Mouse (Mus musculus): Measurements from ENCODE around the gene Gm26992. TPM values are rescaled to one million over a fixed set of nuclear protein-coding genes. Genes with fewer than 3 reads are reported as not detected.

Gm26992 gene
- polyA plus RNA-seq (2015; fragmentation: Nextera tagmentation; extraction: Ambion mirVana) = not detected in 2 replicates

DNA sequence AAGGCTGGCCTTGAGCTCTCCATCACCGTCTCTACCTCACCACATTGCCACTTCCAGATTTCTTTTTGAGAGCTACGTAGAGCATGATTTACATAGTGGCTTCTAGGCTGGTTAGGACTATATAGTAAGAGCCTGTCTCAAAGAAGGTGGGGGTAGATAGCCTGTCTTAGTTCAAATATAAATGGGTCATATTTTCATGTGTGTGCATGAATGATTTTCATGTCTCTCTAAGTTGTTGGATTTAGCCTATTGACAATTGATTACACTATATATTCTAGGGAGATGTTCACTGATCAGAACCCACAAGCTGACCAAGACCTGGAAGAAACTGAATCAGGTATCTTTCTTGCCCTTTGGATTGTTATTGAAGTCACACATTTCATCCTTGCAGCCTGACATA lies at the start of gene Gm26992:
TSS of gene Gm26992 (plus strand) at position 301 of the 400 bp plus-strand sequence.
- H3K4me2 ChIP-seq = no peak within 1 kb of the TSS
- WGBS = 94% methylated on average over 2 of the region's 2 CpGs
- H3K4me1 ChIP-seq (replicated peaks) = no peaks in the 10 kb centered on the region
- no peak within 1 kb of the TSS for H3K27ac ChIP-seq (replicated peaks)
- H3K4me3 ChIP-seq = no peak within 1 kb of the TSS
- no peaks in the 10 kb centered on the region for H3K9me3 ChIP-seq
- ATAC-seq (ENCODE audit: low FRiP score, low read depth) = no peak
- H3K27me3 ChIP-seq = peaks cover 23% of the 10 kb centered on the region
- no peak within 1 kb of the TSS for H3K9ac ChIP-seq
- H3K36me3 ChIP-seq = no peaks in the 10 kb centered on the region

DNA sequence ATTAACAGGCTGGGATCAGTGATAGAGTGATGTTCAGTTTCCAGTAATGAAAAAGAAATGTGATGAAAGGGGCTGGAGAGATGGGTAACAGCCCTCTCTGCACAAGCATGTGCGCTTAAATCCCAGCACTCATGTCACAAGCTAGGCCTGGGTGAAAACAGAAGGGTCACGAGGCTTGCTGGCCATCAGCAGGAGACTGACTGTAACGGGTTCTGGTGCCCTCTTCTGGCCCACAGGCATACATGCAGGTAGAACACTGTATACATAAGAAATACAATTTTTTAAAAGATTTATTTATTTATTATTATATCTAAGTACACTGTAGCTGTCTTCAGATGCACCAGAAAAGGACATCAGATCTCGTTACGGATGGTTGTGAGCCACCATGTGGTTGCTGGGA lies 47.6 kb upstream of the Gm26992 start:
- no peak for ATAC-seq (ENCODE audit: low FRiP score, low read depth)
- Histone ChIP-seq H3K4me1 (replicated peaks) (no peaks in the 10 kb centered on the region), H3K27me3 (peaks cover 11% of the 10 kb centered on the region; the same call in 1 of the 2 replicates)

DNA sequence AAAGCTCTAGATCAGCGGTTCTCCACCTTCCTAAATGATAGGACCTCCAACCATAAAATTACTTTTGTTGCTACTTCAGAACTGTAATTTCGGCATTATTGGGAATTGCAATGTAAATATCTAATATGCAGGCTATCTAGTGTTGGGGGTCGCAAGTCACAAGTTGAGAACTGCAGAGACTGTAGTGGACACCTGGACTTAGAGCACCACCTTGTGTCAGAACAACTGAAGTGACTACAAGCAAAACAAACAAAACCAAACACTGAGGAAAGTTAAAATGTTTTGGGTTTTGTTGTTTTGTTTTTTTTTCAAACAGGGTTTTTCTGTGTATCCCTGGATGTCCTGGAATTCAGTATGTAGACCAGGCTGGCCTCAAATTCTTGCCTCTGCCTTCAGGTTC lies 37.3 kb upstream of the Gm26992 start:
- no peak for ATAC-seq (ENCODE audit: low FRiP score, low read depth)
- Histone ChIP-seq H3K36me3 (no peaks in the 10 kb centered on the region), H3K4me3 (no peak overlapping the region), H3K4me1 (replicated peaks) (no peaks in the 10 kb centered on the region), H3K27ac (replicated peaks) (no peak overlapping the region), H3K9me3 (no peaks in the 10 kb centered on the region), H3K27me3 (peaks cover 28% of the 10 kb centered on the region), H3K4me2 (no peak overlapping the region), H3K9ac (no peak overlapping the region)
- WGBS = 90% methylated on average over 3 of the region's 3 CpGs

More for the DNA sequence above, 47.6 kb upstream of the Gm26992 start:
- Histone ChIP-seq H3K9me3 (no peaks in the 10 kb centered on the region), H3K4me2 (no peak overlapping the region), H3K36me3 (no peaks in the 10 kb centered on the region), H3K27ac (replicated peaks) (no peak overlapping the region), H3K9ac (no peak overlapping the region), H3K4me3 (no peak overlapping the region)
- WGBS = 60% methylated on average over 5 of the region's 5 CpGs

- 84% methylated on average over 3 of the region's 3 CpGs for WGBS
- Histone ChIP-seq H3K4me1 (replicated peaks) (no peaks in the 10 kb centered on the region), H3K4me3 (no peak overlapping the region), H3K27ac (replicated peaks) (no peak overlapping the region), H3K4me2 (no peak overlapping the region), H3K9ac (no peak overlapping the region), H3K27me3 (peaks cover 22% of the 10 kb centered on the region), H3K9me3 (no peaks in the 10 kb centered on the region), H3K36me3 (no peaks in the 10 kb centered on the region)
- ATAC-seq (ENCODE audit: low FRiP score, low read depth) = no peak
Measured at GRCm38 (mm10) chrX:103388131-103388530, 33.7 kb upstream of the Gm26992 start.

DNA sequence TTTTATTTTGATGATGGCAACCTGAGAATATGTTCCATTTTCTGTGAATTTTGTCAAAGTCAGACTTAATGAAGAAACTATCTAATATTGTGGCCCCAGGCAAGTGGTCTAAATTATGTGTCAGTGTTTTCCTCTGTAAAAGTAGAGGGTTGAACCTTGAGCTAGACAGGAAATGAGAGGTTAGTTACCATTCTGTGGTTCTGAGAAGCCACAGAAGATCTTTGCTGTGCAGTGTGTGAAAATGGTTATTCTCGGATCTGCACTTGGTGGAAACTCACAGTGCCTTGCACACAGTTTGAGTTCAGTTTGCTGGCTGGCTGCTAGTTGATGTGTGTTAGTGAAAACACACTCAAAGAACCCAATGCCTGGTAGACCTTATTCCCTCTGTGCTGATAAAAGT lies 28.0 kb upstream of the Gm26992 start:
- ATAC-seq (ENCODE audit: low FRiP score, low read depth) = no peak
- Histone ChIP-seq H3K4me2 (no peak overlapping the region), H3K4me1 (replicated peaks) (no peaks in the 10 kb centered on the region), H3K4me3 (no peak overlapping the region), H3K36me3 (no peaks in the 10 kb centered on the region), H3K27ac (replicated peaks) (no peak overlapping the region), H3K27me3 (peaks cover 36% of the 10 kb centered on the region; the same call in 1 of the 2 replicates), H3K9me3 (no peaks in the 10 kb centered on the region), H3K9ac (no peak overlapping the region)
- WGBS = 79% methylated on average over 1 of the region's 1 CpGs

GRCm38 (mm10) chrX:103405021-103405420 lies 16.8 kb upstream of the Gm26992 start:
- no peaks in the 10 kb centered on the region for H3K9me3 ChIP-seq
- H3K36me3 ChIP-seq = no peaks in the 10 kb centered on the region
- H3K27ac ChIP-seq (replicated peaks) = no peak overlapping the region
- no peak overlapping the region for H3K4me3 ChIP-seq
- H3K9ac ChIP-seq = no peak overlapping the region
- 37% methylated on average over 11 of the region's 13 CpGs for WGBS
- ATAC-seq (ENCODE audit: low FRiP score, low read depth) = no peak
- no peak overlapping the region for H3K4me2 ChIP-seq
- peaks cover 33% of the 10 kb centered on the region; the same call in 1 of the 2 replicates for H3K27me3 ChIP-seq
- H3K4me1 ChIP-seq (replicated peaks) = no peaks in the 10 kb centered on the region

DNA sequence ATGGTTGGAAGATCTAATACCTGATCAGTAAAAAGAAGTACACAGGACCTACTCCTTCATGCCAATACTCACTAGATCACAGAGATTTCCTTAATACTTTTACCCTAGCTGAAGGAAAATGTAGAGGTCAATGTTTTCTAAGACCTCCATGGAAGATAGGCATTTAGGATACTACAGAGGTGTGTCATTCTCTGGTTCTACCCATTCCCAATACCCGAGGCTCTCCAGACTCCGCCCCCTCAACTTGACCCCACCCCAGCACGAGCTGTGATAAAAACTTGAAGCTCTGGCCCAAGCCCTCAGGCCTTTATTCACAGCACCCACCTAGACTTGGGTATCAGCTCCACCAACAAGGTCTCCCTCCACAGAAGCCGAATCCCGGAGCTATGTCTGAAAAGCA lies 7.6 kb upstream of the Gm26992 start, which contains the start of gene Tsx:
TSS of gene Tsx (plus strand) at position 301 of the 400 bp plus-strand sequence.
- peaks cover 34% of the 10 kb centered on the region for H3K27me3 ChIP-seq
- 86% methylated on average over 5 of the region's 5 CpGs for WGBS
- H3K9ac ChIP-seq = no peak within 1 kb of the TSS
- H3K9me3 ChIP-seq = no peaks in the 10 kb centered on the region
- no peak within 1 kb of the TSS for H3K4me3 ChIP-seq
- no peak within 1 kb of the TSS for H3K27ac ChIP-seq (replicated peaks)
- H3K4me2 ChIP-seq = no peak within 1 kb of the TSS
- no peaks in the 10 kb centered on the region for H3K4me1 ChIP-seq (replicated peaks)
- no peak for ATAC-seq (ENCODE audit: low FRiP score, low read depth)
- no peaks in the 10 kb centered on the region for H3K36me3 ChIP-seq

DNA sequence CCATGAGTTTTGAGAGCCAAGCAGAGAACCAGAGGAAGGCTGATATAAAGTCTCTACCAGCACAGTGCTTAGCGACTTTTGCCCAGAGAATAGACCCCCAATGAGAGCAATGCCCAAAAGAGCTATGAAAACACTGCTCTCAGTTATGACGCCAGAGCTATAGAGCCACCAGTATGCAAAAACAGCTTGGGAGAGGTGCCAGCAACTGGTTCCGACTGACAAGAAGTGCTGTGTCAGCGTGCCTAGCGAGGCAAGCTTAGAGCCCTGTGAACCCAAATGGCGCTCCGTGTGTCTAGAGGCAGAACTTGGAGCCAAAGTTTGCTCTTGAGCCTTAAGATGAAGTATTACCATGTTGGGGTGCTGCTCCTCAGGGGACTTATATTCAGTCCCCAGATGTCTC lies 5.9 kb downstream of the Gm26992 start:
- Histone ChIP-seq H3K9me3 (no peaks in the 10 kb centered on the region), H3K36me3 (no peaks in the 10 kb centered on the region), H3K4me3 (no peak overlapping the region), H3K27ac (replicated peaks) (no peak overlapping the region), H3K27me3 (peaks cover 25% of the 10 kb centered on the region; the same call in 1 of the 2 replicates), H3K4me1 (replicated peaks) (no peaks in the 10 kb centered on the region), H3K9ac (no peak overlapping the region), H3K4me2 (no peak overlapping the region)
- no peak for ATAC-seq (ENCODE audit: low FRiP score, low read depth)
- WGBS = 82% methylated on average over 7 of the region's 7 CpGs

DNA sequence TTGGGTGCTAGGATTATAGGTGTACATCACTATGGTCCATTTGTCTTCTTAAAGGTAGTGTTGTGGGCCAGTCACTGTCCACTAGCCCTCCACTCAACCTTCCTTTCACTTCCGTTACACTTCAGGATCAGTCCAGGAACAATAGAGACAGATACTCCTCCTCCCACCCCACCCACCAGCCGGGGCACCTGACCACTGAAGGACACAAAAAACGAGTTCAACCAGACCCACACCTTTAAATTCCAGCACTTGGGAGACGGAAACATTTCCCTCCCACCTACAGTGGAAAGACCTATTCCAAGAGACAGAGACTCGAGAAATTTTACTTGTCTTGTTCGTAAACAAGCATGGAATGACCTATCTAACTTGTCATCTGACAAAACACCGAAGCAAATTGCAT lies 10.5 kb downstream of the Gm26992 start:
- Histone ChIP-seq H3K4me3 (no peak overlapping the region), H3K27ac (replicated peaks) (no peak overlapping the region), H3K27me3 (peaks cover 22% of the 10 kb centered on the region; the same call in 1 of the 2 replicates), H3K4me1 (replicated peaks) (no peaks in the 10 kb centered on the region), H3K9me3 (no peaks in the 10 kb centered on the region), H3K9ac (no peak overlapping the region), H3K36me3 (no peaks in the 10 kb centered on the region), H3K4me2 (no peak overlapping the region)
- WGBS = 80% methylated on average over 7 of the region's 7 CpGs
- no peak for ATAC-seq (ENCODE audit: low FRiP score, low read depth)

DNA sequence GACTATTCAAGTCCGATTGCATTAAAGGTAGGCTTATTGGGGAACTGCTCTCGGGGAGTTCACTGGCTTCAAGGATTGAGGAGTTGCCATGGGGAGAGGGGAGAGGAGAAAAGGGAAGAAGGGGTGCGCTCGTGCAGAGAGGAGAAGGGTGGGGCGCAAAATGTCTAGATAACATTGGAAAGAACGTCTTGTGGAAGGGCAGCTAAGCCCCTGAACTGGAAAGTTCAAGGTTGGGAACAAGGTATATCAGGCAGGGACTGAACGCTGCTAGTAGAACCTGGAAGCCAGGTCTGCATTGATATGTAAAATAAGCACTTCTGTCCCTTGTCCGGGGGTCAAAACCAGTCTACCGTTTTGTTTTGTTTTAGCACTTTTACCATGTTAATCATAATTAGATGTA lies 16.2 kb downstream of the Gm26992 start:
- no peak for ATAC-seq (ENCODE audit: low FRiP score, low read depth)
- Histone ChIP-seq H3K4me3 (no peak overlapping the region), H3K9me3 (no peaks in the 10 kb centered on the region), H3K9ac (no peak overlapping the region), H3K4me2 (no peak overlapping the region), H3K4me1 (replicated peaks) (no peaks in the 10 kb centered on the region), H3K27ac (replicated peaks) (no peak overlapping the region), H3K27me3 (peaks cover 29% of the 10 kb centered on the region), H3K36me3 (no peaks in the 10 kb centered on the region)
- WGBS = 13% methylated on average over 9 of the region's 9 CpGs

DNA sequence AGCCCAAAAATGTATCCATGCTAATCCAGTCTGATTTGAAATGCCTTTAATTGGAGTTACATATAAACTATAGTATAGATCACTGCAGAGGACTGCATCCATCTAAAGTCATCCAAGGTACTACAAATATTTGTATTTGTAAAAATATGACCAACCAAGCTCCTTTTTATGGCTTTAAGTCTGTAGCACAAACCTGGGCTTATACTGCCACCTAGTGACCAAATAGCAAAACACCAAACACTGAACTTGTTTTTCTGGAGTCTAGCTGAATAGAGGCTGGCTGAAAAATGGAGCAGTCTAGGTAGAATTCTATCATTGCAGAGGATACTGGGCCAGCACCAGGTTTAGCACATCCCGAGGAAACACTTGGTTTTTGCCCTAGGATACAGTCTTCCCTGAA lies 19.0 kb downstream of the Gm26992 start:
- Histone ChIP-seq H3K4me2 (no peak overlapping the region), H3K9me3 (no peaks in the 10 kb centered on the region), H3K27ac (replicated peaks) (no peak overlapping the region), H3K36me3 (no peaks in the 10 kb centered on the region), H3K4me1 (replicated peaks) (no peaks in the 10 kb centered on the region), H3K27me3 (peaks cover 40% of the 10 kb centered on the region), H3K9ac (no peak overlapping the region), H3K4me3 (no peak overlapping the region)
- no peak for ATAC-seq (ENCODE audit: low FRiP score, low read depth)
- WGBS = 0% methylated on average over 1 of the region's 1 CpGs

DNA sequence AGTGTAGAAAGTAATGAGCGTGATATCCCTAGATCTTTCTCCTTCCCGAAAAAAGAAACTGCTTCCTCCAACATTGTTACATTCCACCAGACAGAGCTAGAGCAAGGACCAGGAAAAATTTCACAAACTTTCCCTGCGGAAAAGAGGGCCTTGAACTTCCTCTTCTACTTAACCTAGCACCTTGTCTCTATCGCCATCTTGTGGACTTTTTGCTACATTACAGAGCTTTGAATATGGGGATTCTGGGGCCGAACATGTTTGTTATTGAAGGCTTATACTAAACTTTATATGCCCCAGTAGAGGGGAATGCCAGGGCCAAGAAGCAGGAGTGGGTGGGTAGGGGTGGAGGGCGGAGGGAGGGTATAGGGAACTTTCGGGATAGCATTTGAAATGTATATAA lies 21.9 kb downstream of the Gm26992 start:
- Histone ChIP-seq H3K4me2 (no peak overlapping the region), H3K27me3 (peaks cover 49% of the 10 kb centered on the region), H3K27ac (replicated peaks) (no peak overlapping the region), H3K36me3 (no peaks in the 10 kb centered on the region), H3K9ac (no peak overlapping the region), H3K4me3 (no peak overlapping the region), H3K4me1 (replicated peaks) (peaks cover 6% of the 10 kb centered on the region; the same call in 1 of the 2 replicates), H3K9me3 (no peaks in the 10 kb centered on the region)
- 38% methylated on average over 7 of the region's 7 CpGs for WGBS
- no peak for ATAC-seq (ENCODE audit: low FRiP score, low read depth)

DNA sequence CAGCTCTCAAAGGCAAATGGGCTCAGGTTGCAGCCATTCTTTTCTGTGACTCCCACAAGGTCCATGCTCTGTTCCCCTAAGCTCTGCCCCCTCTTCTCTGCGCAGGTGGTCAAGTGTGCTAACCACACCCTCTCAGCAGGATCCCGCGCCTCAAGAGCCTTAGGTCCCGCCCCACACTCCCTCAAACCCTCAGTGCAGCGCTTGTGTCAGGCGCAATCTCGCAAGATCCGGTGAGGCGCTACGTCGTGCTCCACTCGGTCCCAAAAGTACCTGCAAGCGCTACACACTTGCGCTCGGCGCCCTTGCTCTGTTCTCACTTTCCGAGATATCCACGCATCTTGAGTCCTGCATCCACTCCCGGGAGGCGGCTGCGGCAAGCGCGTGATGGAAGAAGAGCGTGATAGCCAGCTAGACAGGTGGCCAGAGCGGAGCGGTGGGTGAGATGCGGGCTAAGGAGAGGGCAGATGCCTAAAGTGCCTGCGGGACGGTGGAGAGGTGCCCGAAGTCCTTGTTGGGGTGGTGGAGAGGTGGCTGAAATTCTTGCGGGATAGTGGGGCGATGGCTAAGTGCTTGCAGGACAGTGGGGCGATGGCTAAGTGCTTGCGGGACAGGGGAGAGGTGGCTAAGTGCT lies 25.8 kb downstream of the Gm26992 start:
- Histone ChIP-seq H3K9ac (peak overlapping the region; percentile 17; the same call in 1 of the 2 replicates), H3K4me2 (peak overlapping the region; percentile 86), H3K36me3 (no peaks in the 10 kb centered on the region), H3K4me1 (replicated peaks) (peaks cover 6% of the 10 kb centered on the region; the same call in 1 of the 2 replicates), H3K9me3 (no peaks in the 10 kb centered on the region), H3K27ac (replicated peaks) (no peak overlapping the region), H3K27me3 (peaks cover 41% of the 10 kb centered on the region), H3K4me3 (peak overlapping the region; percentile 38)
- WGBS = 11% methylated on average over 34 of the region's 34 CpGs
- no peak for ATAC-seq (ENCODE audit: low FRiP score, low read depth)
